Mouse (Mus musculus): ENCODE results near the gene Arnt2. TPM values are rescaled to one million over a fixed set of nuclear protein-coding genes. Genes with fewer than 3 reads are reported as not detected.

Arnt2 gene
- polyA plus RNA-seq, 1 experiment from 2014 or later = 27.9 TPM

DNA sequence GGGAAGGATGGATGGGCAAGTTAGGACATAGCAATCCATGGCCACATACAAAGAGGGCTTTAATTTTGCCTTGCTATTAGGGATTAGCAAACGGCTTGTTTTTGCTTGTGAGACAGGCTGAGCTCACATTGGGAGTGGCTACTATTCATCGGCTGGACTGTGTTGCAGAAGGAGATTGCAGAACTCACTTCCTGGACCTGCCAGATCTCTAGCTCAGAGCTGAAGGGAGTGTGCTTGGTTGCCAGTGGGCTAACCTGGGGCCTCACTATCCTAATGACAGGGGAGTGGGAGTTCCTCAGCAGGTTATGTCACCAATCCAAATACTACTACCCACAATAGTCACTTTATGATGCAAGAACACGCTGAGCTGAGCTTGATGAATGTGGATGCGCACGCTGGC lies 163.1 kb downstream of the Arnt2 start:
- Histone ChIP-seq H3K36me3 (replicated peaks) (peaks cover 37% of the 10 kb centered on the region), H3K4me3 (no peak overlapping the region), H3K27ac (no peak overlapping the region), H3K4me1 (peaks cover 11% of the 10 kb centered on the region), H3K27me3 (ENCODE audit: poor library complexity, severe bottlenecking) (no peaks in the 10 kb centered on the region), H3K9me3 (no peaks in the 10 kb centered on the region)
- no peak for DNase-seq (ENCODE audit: extremely low spot score, low spot score)
- WGBS = 83% methylated on average over 5 of the region's 5 CpGs

DNA sequence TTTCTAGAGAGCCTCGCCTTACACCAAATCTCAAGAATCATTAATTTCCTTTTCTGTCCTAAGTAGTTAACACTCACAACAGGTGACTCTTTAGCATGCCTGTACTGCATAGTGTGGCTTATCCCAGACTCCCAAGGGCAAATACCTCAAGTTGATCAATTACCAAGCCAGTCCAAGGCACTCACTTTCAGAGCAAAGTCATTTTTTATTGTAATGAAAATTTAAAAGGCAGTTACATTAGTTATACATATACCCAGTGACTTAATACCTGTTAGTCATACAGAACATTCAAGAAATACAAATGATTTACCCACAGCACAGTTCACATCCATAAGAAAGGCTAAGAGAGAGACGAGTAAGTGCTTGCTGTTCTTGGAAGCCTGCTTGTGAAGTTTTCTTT lies 163.9 kb downstream of the Arnt2 start:
- no peak for DNase-seq (ENCODE audit: extremely low spot score, low spot score)
- 92% methylated on average over 2 of the region's 2 CpGs for WGBS
- H3K36me3 ChIP-seq (replicated peaks) = peaks cover 29% of the 10 kb centered on the region
- H3K9me3 ChIP-seq = no peaks in the 10 kb centered on the region
- H3K4me1 ChIP-seq = peaks cover 11% of the 10 kb centered on the region
- H3K27ac ChIP-seq = no peak overlapping the region
- H3K27me3 ChIP-seq (ENCODE audit: poor library complexity, severe bottlenecking) = no peaks in the 10 kb centered on the region
- H3K4me3 ChIP-seq = no peak overlapping the region

DNA sequence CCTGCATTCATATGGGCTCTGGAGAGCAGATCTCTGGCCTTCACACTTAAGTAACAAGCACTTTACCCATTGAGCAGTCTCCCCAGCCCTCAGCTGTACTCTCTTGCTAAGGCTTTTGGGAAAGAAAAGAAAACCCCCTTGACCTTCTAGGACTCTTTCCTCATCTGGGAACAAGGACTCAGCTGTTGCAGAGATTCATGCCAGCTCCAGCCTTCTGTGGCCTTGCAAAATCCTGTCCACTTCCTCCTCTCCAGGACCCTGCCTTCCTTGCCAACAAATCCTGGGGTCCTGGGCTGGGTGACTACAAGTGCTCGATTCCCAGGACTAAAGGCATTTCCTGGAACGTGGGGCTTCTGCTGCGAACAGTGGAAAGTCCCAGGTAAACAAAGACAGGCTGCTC lies 169.6 kb downstream of the Arnt2 start:
- no peak overlapping the region for H3K27ac ChIP-seq
- H3K4me1 ChIP-seq = no peaks in the 10 kb centered on the region
- 85% methylated on average over 3 of the region's 3 CpGs for WGBS
- DNase-seq (ENCODE audit: extremely low spot score, low spot score) = no peak
- no peak overlapping the region for H3K4me3 ChIP-seq
- H3K36me3 ChIP-seq (replicated peaks) = no peaks in the 10 kb centered on the region
- H3K9me3 ChIP-seq = no peaks in the 10 kb centered on the region
- H3K27me3 ChIP-seq (ENCODE audit: poor library complexity, severe bottlenecking) = no peaks in the 10 kb centered on the region

DNA sequence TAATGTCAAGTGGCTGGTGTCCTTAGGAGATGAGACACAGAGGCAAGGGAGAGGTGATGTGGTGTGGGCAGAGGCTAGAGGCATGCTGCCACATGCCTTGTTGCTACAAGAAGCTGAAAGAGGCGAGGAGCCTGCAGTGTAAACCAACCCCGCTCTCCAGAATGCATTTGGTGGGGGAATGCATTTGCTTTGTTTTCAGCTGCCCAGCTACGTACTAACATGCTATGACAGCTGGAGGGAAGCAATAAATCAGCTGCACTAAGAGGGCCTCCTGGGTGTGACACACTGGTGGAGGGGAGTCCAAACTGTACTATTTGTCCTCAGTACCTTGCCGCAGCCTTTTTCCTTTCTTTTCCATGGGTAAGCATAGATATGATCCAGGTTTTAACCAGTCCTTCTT lies 172.3 kb downstream of the Arnt2 start:
- DNase-seq (ENCODE audit: extremely low spot score, low spot score) = no peak
- Histone ChIP-seq H3K4me1 (no peaks in the 10 kb centered on the region), H3K27me3 (ENCODE audit: poor library complexity, severe bottlenecking) (no peaks in the 10 kb centered on the region), H3K9me3 (no peaks in the 10 kb centered on the region), H3K27ac (no peak overlapping the region), H3K36me3 (replicated peaks) (no peaks in the 10 kb centered on the region), H3K4me3 (no peak overlapping the region)
- WGBS = 87% methylated on average over 4 of the region's 4 CpGs

DNA sequence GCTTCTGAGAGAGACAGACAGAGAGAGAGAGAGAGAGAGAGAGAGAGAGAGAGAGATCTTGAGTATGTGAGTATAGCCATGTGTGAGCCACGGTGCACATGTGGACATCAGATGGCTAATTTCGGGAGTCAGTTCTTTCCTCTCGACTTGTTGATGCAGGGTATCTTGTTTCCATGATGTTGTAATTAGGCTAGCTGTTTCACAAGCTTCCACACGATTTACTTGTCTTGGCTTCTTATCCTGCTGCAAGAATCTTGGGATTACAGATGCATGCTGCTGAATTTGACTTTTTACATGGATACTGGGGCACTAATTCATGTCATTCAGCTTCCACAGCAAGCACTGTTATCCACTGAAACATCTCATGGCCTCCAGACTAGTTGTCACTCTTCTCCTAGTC lies 178.6 kb downstream of the Arnt2 start:
- Histone ChIP-seq H3K4me1 (no peaks in the 10 kb centered on the region), H3K27me3 (ENCODE audit: poor library complexity, severe bottlenecking) (no peaks in the 10 kb centered on the region), H3K36me3 (replicated peaks) (no peaks in the 10 kb centered on the region), H3K4me3 (no peak overlapping the region), H3K27ac (no peak overlapping the region), H3K9me3 (no peaks in the 10 kb centered on the region)
- WGBS = 80% methylated on average over 4 of the region's 4 CpGs
- no peak for DNase-seq (ENCODE audit: extremely low spot score, low spot score)

DNA sequence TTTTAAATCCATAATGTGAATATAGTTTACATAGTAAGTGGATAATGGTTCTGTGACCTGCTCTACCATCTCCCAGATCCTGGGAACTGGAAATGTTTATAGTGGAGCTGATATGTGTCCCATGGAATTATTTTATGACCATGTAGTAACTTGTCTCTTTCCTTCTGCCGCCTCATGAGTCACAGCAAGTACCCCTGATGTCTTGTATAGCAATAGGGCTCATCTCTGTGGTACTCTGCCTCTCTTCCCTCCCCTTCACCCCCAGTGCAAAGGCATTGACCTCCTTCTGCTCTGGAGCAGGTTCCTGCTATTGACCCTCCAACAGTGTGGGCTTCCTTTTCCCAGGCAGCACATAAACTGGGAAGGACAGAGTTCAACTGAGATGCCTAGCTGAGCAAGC lies 182.3 kb downstream of the Arnt2 start:
- Histone ChIP-seq H3K9me3 (no peaks in the 10 kb centered on the region), H3K4me1 (no peaks in the 10 kb centered on the region), H3K27me3 (ENCODE audit: poor library complexity, severe bottlenecking) (no peaks in the 10 kb centered on the region), H3K4me3 (no peak overlapping the region), H3K36me3 (replicated peaks) (no peaks in the 10 kb centered on the region), H3K27ac (no peak overlapping the region)
- no peak for DNase-seq (ENCODE audit: extremely low spot score, low spot score)
- 90% methylated on average over 1 of the region's 1 CpGs for WGBS

GRCm38 (mm10) chr7:84226909-84227308 lies 183.1 kb downstream of the Arnt2 start:
- no peak overlapping the region for H3K27ac ChIP-seq
- DNase-seq (ENCODE audit: extremely low spot score, low spot score) = no peak
- no peaks in the 10 kb centered on the region for H3K9me3 ChIP-seq
- WGBS = 88% methylated on average over 3 of the region's 3 CpGs
- H3K27me3 ChIP-seq (ENCODE audit: poor library complexity, severe bottlenecking) = no peaks in the 10 kb centered on the region
- H3K4me1 ChIP-seq = no peaks in the 10 kb centered on the region
- no peaks in the 10 kb centered on the region for H3K36me3 ChIP-seq (replicated peaks)
- H3K4me3 ChIP-seq = no peak overlapping the region

DNA sequence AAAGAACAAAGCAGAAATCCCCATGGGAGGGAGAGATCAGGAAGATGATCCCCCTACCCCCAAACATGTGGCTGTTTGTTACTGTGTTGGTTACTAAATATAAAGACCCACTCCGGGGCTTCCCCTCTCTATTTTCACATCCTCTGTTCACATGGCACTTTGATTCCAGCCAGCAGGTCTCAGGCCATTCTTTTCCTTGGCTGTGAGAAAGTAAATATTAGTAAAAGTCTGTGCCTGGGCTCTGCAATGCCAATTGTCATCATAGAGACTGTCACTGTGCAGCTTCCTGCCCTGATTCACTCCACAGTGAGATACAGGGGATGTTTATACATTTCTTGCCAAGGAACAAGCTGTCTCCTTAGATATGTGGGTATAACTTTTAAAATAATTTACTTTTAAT lies 197.9 kb downstream of the Arnt2 start:
- Histone ChIP-seq H3K4me1 (0 out of 2 replicates have a peak, but pooled peaks cover 8% of the 10 kb centered on the region), H3K27me3 (ENCODE audit: poor library complexity, severe bottlenecking) (no peaks in the 10 kb centered on the region), H3K36me3 (replicated peaks) (no peaks in the 10 kb centered on the region), H3K27ac (no peak overlapping the region), H3K4me3 (no peak overlapping the region), H3K9me3 (no peaks in the 10 kb centered on the region)
- 88% methylated on average over 1 of the region's 1 CpGs for WGBS
- no peak for DNase-seq (ENCODE audit: extremely low spot score, low spot score)

DNA sequence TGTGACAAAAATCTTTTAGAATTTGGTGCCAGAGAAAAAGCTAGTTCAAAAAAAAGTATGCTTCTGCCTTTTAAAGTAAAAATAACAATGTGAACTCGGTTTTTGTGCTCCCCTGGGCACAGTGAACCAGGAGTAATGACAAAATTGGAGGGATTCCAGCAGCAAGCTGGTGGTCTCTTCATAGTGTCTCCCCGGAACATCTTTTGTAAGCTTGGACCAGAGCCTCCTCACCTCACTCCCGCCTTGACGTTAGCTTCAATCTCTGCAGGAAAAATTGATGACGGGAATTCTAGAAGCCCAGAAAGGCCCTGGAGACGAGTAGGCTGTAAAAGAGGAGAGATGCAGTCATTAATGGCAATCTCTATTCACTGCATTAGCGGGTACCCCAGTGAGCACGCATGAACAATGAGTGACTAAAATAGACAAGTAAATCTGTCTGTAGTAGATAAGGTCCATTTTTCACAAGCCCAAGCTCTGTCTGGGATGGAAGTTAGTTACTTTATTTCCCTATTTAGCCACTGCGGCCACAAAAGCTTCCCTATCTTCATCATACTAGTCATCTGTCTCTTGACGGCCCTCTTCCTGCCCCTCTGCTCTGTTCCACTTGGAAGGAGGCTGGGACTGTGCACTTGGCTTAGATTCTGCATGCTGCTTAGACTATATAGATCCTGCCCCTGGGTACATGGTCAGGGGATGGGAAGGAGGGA lies 199.2 kb downstream of the Arnt2 start:
- Histone ChIP-seq H3K9me3 (no peaks in the 10 kb centered on the region), H3K27ac (no peak overlapping the region), H3K4me3 (no peak overlapping the region), H3K27me3 (ENCODE audit: poor library complexity, severe bottlenecking) (no peaks in the 10 kb centered on the region), H3K4me1 (0 out of 2 replicates have a peak, but pooled peaks cover 8% of the 10 kb centered on the region), H3K36me3 (replicated peaks) (no peaks in the 10 kb centered on the region)
- WGBS = 80% methylated on average over 10 of the region's 10 CpGs
- no peak for DNase-seq (ENCODE audit: extremely low spot score, low spot score)

- DNase-seq (ENCODE audit: extremely low spot score, low spot score) = no peak
- H3K36me3 ChIP-seq (replicated peaks) = no peaks in the 10 kb centered on the region
- no peaks in the 10 kb centered on the region for H3K27me3 ChIP-seq (ENCODE audit: poor library complexity, severe bottlenecking)
- no peak overlapping the region for H3K27ac ChIP-seq
- no peaks in the 10 kb centered on the region for H3K9me3 ChIP-seq
- H3K4me3 ChIP-seq = no peak overlapping the region
- no peaks in the 10 kb centered on the region for H3K4me1 ChIP-seq
- WGBS = 83% methylated on average over 3 of the region's 3 CpGs
Observed at GRCm38 (mm10) chr7:84203981-84204380, 206.0 kb downstream of the Arnt2 start.

DNA sequence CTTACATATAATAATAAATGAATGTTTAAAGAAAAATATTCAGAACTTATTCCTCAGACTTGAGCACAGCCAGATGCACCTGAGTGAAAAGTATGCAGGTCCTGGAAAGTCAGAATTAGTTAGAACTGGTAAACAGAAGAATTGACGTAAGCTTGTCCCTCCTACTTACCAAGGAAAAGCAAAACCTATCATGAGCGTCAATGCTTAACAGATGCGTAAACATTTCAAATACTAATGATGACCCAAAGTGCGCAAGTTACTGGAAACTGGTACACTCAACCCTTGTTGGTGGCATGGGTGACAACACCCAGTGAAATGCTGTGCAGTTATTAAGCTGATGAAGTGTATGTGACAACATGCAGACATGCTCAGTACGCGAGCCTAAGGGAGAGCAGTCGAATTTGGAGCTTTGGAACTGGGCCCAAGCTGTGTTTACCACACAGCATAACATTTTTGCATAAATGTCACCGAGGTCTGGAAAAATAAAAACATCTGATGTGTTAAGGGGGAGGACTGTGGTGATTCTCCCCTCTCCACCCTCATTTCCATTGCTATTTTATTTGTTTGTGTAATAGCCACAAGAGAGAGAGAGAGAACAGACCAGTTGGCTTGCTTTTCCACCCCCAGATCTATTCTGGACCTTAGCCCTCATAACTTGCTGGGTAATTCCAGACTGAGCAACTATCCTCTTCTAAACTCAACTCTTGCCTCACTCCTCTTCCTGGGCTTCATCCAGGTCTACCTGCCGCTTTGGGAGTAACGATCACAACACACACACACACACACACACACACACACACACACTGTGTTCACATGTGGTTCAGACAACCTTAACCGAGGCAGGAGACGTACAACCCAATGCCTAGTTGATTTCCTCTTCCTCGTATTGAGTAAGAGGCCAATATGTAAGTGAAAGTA lies 208.6 kb downstream of the Arnt2 start:
- Histone ChIP-seq H3K4me1 (no peaks in the 10 kb centered on the region), H3K9me3 (no peaks in the 10 kb centered on the region), H3K27ac (no peak overlapping the region), H3K4me3 (no peak overlapping the region), H3K36me3 (replicated peaks) (no peaks in the 10 kb centered on the region), H3K27me3 (ENCODE audit: poor library complexity, severe bottlenecking) (no peaks in the 10 kb centered on the region)
- 91% methylated on average over 13 of the region's 13 CpGs for WGBS
- no peak for DNase-seq (ENCODE audit: extremely low spot score, low spot score)

- Histone ChIP-seq H3K27me3 (ENCODE audit: poor library complexity, severe bottlenecking) (no peaks in the 10 kb centered on the region), H3K4me3 (no peak overlapping the region), H3K36me3 (replicated peaks) (no peaks in the 10 kb centered on the region), H3K27ac (no peak overlapping the region), H3K4me1 (no peaks in the 10 kb centered on the region), H3K9me3 (no peaks in the 10 kb centered on the region)
- no peak for DNase-seq (ENCODE audit: extremely low spot score, low spot score)
- 80% methylated on average over 6 of the region's 6 CpGs for WGBS
Observed at GRCm38 (mm10) chr7:84197208-84197860, 212.6 kb downstream of the Arnt2 start.

Data from forebrain, embryonic 10.5 days (tissue).